Mouse (Mus musculus): ENCODE data around the gene Sept10. TPM values are rescaled to one million over a fixed set of nuclear protein-coding genes. Genes with fewer than 3 reads are reported as not detected.
A peak's percentile ranks its signal among the peaks of the same experiment; 100 is the strongest.

The Sept10 gene
- polyA plus RNA-seq, 1 experiment = 1.5 TPM

GRCm38 (mm10) chr10:59251980-59252379 lies 30.3 kb upstream of the Sept10 start:
- WGBS = 34% methylated on average over 2 of the region's 2 CpGs
- peaks cover 12% of the 10 kb centered on the region; the same call in 1 of the 2 replicates for H3K4me1 ChIP-seq (ENCODE audit: control insufficient read depth, insufficient read depth, insufficient read length, low read length)
- no peaks in the 10 kb centered on the region for H3K27me3 ChIP-seq (ENCODE audit: control insufficient read depth, insufficient read depth, low read length)
- H3K4me3 ChIP-seq (ENCODE audit: low read depth, low read length) = no peak overlapping the region
- H3K36me3 ChIP-seq (ENCODE audit: control insufficient read depth, insufficient read depth, low read length) = no peaks in the 10 kb centered on the region
- TF ChIP-seq POLR2A (IDR thresholded peaks at IDR 0.05; ENCODE audit: low read depth, low read length) (no peak), CTCF (IDR thresholded peaks at IDR 0.05; ENCODE audit: extremely low read depth, insufficient read length, insufficient replicate concordance, low read depth, low read length) (no peak)
- H3K27ac ChIP-seq (ENCODE audit: insufficient read depth, low read depth, low read length) = no peak overlapping the region

DNA sequence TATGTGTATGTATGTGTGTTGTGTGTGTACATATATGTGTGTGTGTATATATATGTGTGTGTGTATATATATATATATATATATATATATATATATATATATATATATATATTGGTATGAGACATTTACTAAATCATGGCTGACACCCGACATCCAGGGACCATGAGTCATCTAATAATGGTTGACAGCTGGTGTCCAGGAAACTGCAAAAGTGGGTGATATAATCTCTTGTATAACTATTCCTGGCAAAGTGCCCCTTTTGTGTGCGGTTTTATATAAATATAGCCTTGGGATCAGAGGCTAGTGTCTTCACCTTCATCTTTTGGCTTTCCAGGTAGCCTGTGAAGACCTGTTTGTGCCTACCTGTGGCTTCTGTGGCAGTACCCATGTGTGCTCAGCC lies 29.0 kb upstream of the Sept10 start:
- TF ChIP-seq POLR2A (IDR thresholded peaks at IDR 0.05; ENCODE audit: low read depth, low read length) (no peak), CTCF (IDR thresholded peaks at IDR 0.05; ENCODE audit: extremely low read depth, insufficient read length, insufficient replicate concordance, low read depth, low read length) (no peak)
- WGBS = 35% methylated on average over 2 of the region's 2 CpGs
- H3K36me3 ChIP-seq (ENCODE audit: control insufficient read depth, insufficient read depth, low read length) = no peaks in the 10 kb centered on the region

DNA sequence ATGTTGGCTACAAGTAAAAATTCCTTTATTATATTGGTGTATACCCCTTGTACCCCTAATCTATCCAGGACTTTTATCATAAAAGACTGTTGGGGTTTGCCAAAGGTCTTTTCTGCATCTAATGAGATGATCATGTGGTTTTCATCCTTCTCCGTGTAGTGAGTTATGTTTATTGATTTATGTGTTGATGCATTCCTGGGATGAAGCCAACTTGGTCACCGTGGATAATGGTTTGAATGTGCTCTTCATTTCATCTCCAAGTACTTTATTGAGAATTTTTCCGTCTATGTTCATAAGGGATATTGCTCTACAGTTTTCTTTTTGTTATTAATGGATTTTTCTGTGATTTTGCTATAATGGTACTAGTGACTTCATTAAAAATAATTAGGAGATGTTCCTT lies 27.9 kb upstream of the Sept10 start:
- TF ChIP-seq POLR2A (IDR thresholded peaks at IDR 0.05; ENCODE audit: low read depth, low read length) (no peak), CTCF (IDR thresholded peaks at IDR 0.05; ENCODE audit: extremely low read depth, insufficient read length, insufficient replicate concordance, low read depth, low read length) (no peak)
- H3K27ac ChIP-seq (ENCODE audit: insufficient read depth, low read depth, low read length) = no peak overlapping the region
- H3K27me3 ChIP-seq (ENCODE audit: control insufficient read depth, insufficient read depth, low read length) = no peaks in the 10 kb centered on the region
- H3K36me3 ChIP-seq (ENCODE audit: control insufficient read depth, insufficient read depth, low read length) = no peaks in the 10 kb centered on the region
- H3K4me1 ChIP-seq (ENCODE audit: control insufficient read depth, insufficient read depth, insufficient read length, low read length) = peaks cover 12% of the 10 kb centered on the region; the same call in 1 of the 2 replicates
- no peak overlapping the region for H3K4me3 ChIP-seq (ENCODE audit: low read depth, low read length)
- 82% methylated on average over 3 of the region's 3 CpGs for WGBS

More for the DNA sequence above, 29.0 kb upstream of the Sept10 start:
- H3K4me3 ChIP-seq (ENCODE audit: low read depth, low read length) = no peak overlapping the region
- no peak overlapping the region for H3K27ac ChIP-seq (ENCODE audit: insufficient read depth, low read depth, low read length)
- no peaks in the 10 kb centered on the region for H3K27me3 ChIP-seq (ENCODE audit: control insufficient read depth, insufficient read depth, low read length)
- peaks cover 12% of the 10 kb centered on the region; the same call in 1 of the 2 replicates for H3K4me1 ChIP-seq (ENCODE audit: control insufficient read depth, insufficient read depth, insufficient read length, low read length)

DNA sequence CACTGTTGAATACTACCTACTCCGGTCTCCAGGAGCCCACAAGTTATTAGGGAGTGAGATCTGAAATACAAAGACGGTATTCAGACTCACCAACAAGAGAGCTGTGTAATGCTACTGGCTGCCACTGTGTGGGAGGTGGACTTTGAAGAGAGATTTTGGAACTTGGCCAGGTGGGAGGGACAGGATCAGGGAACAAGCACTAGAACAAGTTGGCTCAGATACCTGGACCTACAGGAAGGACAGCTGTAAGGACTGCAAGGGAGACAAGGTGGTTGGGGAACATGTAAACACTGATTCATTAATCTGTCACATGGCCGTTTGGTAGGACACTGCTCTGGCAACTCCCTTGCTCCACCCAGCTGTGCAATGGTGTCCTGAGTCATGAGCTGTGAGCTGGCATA lies 19.5 kb upstream of the Sept10 start:
- no peaks in the 10 kb centered on the region for H3K36me3 ChIP-seq (ENCODE audit: control insufficient read depth, insufficient read depth, low read length)
- peaks cover 6% of the 10 kb centered on the region for H3K4me1 ChIP-seq (ENCODE audit: control insufficient read depth, insufficient read depth, insufficient read length, low read length)
- WGBS = 20% methylated on average over 3 of the region's 3 CpGs
- TF ChIP-seq POLR2A (IDR thresholded peaks at IDR 0.05; ENCODE audit: low read depth, low read length) = no peak
- no peak for TF ChIP-seq CTCF (IDR thresholded peaks at IDR 0.05; ENCODE audit: extremely low read depth, insufficient read length, insufficient replicate concordance, low read depth, low read length)
- peak overlapping the region; percentile 72 for H3K27ac ChIP-seq (ENCODE audit: insufficient read depth, low read depth, low read length)
- no peak overlapping the region for H3K4me3 ChIP-seq (ENCODE audit: low read depth, low read length)
- H3K27me3 ChIP-seq (ENCODE audit: control insufficient read depth, insufficient read depth, low read length) = no peaks in the 10 kb centered on the region

DNA sequence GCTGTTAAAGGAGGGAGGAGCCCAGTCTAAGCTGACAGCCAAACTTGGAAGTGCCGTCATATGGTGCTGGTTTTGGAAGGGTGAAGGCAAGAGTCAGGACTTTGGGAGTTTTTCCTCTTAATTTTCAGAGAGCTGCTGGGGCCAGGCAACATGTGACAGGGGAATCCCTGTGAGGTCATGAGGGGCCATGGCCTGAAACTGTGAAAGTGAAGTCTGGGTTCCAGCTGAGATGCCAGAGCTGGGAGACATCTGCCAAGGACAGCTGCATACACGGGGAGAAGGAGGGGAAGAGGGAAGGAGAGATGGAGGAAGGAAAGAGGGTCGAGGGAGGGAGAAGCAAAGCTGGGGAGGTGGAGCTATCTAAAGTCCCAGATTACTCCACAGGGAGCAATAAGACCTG lies 16.1 kb upstream of the Sept10 start:
- no peak overlapping the region for H3K4me3 ChIP-seq (ENCODE audit: low read depth, low read length)
- H3K4me1 ChIP-seq (ENCODE audit: control insufficient read depth, insufficient read depth, insufficient read length, low read length) = peaks cover 6% of the 10 kb centered on the region
- no peak overlapping the region for H3K27ac ChIP-seq (ENCODE audit: insufficient read depth, low read depth, low read length)
- no peak for TF ChIP-seq POLR2A (IDR thresholded peaks at IDR 0.05; ENCODE audit: low read depth, low read length)
- no peak for TF ChIP-seq CTCF (IDR thresholded peaks at IDR 0.05; ENCODE audit: extremely low read depth, insufficient read length, insufficient replicate concordance, low read depth, low read length)
- WGBS = 48% methylated on average over 3 of the region's 3 CpGs
- no peaks in the 10 kb centered on the region for H3K27me3 ChIP-seq (ENCODE audit: control insufficient read depth, insufficient read depth, low read length)
- H3K36me3 ChIP-seq (ENCODE audit: control insufficient read depth, insufficient read depth, low read length) = no peaks in the 10 kb centered on the region

DNA sequence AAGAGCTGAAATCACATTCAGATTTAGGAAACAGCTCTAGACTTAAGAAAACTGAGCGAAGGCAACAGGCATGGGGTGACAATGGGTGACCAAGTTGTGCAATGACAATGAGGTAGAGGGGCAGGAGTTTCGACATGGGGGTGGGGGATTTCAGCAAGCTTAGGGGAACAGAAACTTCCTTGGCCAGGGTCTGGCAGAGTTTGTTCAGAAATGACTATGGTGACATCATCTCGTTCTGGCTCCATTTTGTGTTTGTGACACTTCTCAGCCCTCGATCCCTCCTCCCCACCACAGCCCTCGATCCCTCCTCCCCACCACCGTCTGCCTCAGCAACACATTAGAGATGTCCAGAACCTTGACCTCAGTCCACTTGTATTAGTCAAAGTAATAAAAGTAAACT lies 14.8 kb upstream of the Sept10 start:
- no peak for TF ChIP-seq CTCF (IDR thresholded peaks at IDR 0.05; ENCODE audit: extremely low read depth, insufficient read length, insufficient replicate concordance, low read depth, low read length)
- 60% methylated on average over 6 of the region's 6 CpGs for WGBS
- Histone ChIP-seq H3K27me3 (ENCODE audit: control insufficient read depth, insufficient read depth, low read length) (no peaks in the 10 kb centered on the region), H3K4me1 (ENCODE audit: control insufficient read depth, insufficient read depth, insufficient read length, low read length) (peaks cover 1% of the 10 kb centered on the region; the same call in 1 of the 2 replicates), H3K36me3 (ENCODE audit: control insufficient read depth, insufficient read depth, low read length) (no peaks in the 10 kb centered on the region), H3K4me3 (ENCODE audit: low read depth, low read length) (no peak overlapping the region), H3K27ac (ENCODE audit: insufficient read depth, low read depth, low read length) (no peak overlapping the region)

- H3K4me3 ChIP-seq (ENCODE audit: low read depth, low read length) = no peak overlapping the region
- no peaks in the 10 kb centered on the region; the same call in 1 of the 2 replicates for H3K4me1 ChIP-seq (ENCODE audit: control insufficient read depth, insufficient read depth, insufficient read length, low read length)
- TF ChIP-seq POLR2A (IDR thresholded peaks at IDR 0.05; ENCODE audit: low read depth, low read length) (no peak), CTCF (IDR thresholded peaks at IDR 0.05; ENCODE audit: extremely low read depth, insufficient read length, insufficient replicate concordance, low read depth, low read length) (no peak)
- H3K27me3 ChIP-seq (ENCODE audit: control insufficient read depth, insufficient read depth, low read length) = no peaks in the 10 kb centered on the region
- H3K36me3 ChIP-seq (ENCODE audit: control insufficient read depth, insufficient read depth, low read length) = no peaks in the 10 kb centered on the region
- whole genome bisulfite sequencing = 45% methylated on average over 4 of the region's 4 CpGs
- H3K27ac ChIP-seq (ENCODE audit: insufficient read depth, low read depth, low read length) = no peak overlapping the region
Observed at GRCm38 (mm10) chr10:59235847-59236246, 14.2 kb upstream of the Sept10 start.
